Mouse (Mus musculus) neural tube, embryonic 12.5 days (tissue): ENCODE measurements around the gene F11r. TPM values are rescaled to one million over a fixed set of nuclear protein-coding genes. Genes with fewer than 3 reads are reported as not detected.

Source experiments
- ATAC-seq: fragments of 200-750 bp; cut with Nextera tagmentation; 2 replicates; pipeline ENCODE4 v1.8.0; 2017; ENCODE audit warnings: low read depth, mild to moderate bottlenecking, moderate TSS enrichment, moderate library complexity; ENCODE audit not compliant: low FRiP score
- H3K27ac ChIP-seq: fragments of 300-500 bp; sonication (generic); 2 replicates; pipeline ENCODE4 v1.5.1; 2016
- H3K27me3 ChIP-seq: fragments of 300-500 bp; sonication (generic); replicated peaks from 2 replicates; pipeline ENCODE4 v1.6.1; 2016; ENCODE audit warnings: mild to moderate bottlenecking
- H3K36me3 ChIP-seq: fragments of 300-500 bp; sonication (generic); 2 replicates; pipeline ENCODE4 v1.6.1; 2016; ENCODE audit warnings: mild to moderate bottlenecking
- H3K4me1 ChIP-seq: fragments of 300-500 bp; sonication (generic); 2 replicates; pipeline ENCODE4 v1.6.1; 2016
- H3K4me2 ChIP-seq: fragments of 300-500 bp; sonication (generic); replicated peaks from 2 replicates; pipeline ENCODE4 v1.6.1; 2016; ENCODE audit warnings: mild to moderate bottlenecking
- H3K4me3 ChIP-seq: fragments of 300-500 bp; sonication (generic); 2 replicates; pipeline ENCODE4 v1.5.1; 2016
- H3K9ac ChIP-seq: fragments of 300-500 bp; sonication (generic); 2 replicates; pipeline ENCODE4 v1.6.1; 2016; ENCODE audit warnings: mild to moderate bottlenecking
- H3K9me3 ChIP-seq: fragments of 300-500 bp; sonication (generic); 2 replicates; pipeline ENCODE4 v1.6.1; 2016; ENCODE audit warnings: mild to moderate bottlenecking
- WGBS: fragments of 180-500 bp; shearing (Covaris S2); methylation state at CpG from one replicate; pipeline ENCODE4 v1.1.7; 2016; 5-methylcytosine and 5-hydroxymethylcytosine counted together
- polyA plus RNA-seq: library from polyadenylated mRNA; unstranded; fragments of >200 nt; fragmentation: Nextera tagmentation; extraction: Ambion mirVana; gene quantifications from 2 replicates; pipeline ENCODE4 v1.2.1, GENCODE M21; 2016

Gene F11r
- 15.0 and 16.9 TPM in 2 replicates for polyA plus RNA-seq

DNA sequence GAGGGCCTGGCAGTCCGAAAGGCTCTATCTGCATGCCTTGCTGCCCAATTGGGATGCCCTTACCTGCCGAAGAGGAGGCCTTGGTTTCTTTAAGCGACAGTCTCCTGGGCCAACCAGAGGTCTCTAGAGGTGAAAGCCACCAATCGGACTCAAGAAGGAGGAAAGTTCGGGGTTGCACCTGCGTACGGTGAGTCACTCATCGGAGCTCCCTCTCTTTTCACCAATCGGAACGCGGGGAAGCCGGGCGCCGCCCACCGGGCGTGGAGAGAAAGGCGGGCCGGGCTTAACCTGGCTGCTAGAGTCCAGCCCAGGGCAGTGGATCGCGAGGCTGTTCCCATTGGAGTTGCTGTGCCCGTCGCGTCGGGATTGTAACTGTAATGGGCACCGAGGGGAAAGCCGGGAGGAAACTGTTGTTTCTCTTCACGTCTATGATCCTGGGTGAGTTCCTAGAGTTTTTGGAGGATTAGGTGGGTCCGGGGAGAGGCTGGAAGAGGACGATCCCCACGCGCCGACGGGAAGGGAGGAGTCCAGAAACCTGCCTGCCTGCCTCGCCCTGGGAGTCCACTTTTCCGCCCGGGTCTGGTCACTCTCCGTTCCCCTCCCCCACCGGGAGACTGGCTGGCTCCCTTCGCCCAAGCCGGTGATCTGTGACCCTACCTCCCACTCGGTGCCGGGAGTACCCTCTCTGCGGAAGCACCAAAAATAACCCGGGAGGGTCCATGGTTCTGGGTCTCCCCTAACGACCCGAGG, at the start of gene F11r:
TSS of gene F11r (plus strand) at position 272 of the 750 bp plus-strand sequence.
- Histone ChIP-seq H3K9me3 (no peaks in the 10 kb centered on the region), H3K9ac (peak within 1 kb of the TSS; percentile 8; the same call in 1 of the 2 replicates), H3K4me1 (peaks cover 13% of the 10 kb centered on the region; the same call in 1 of the 2 replicates), H3K4me2 (peak within 1 kb of the TSS; percentile 63), H3K27me3 (peaks cover 37% of the 10 kb centered on the region), H3K4me3 (peak within 1 kb of the TSS; percentile 37), H3K27ac (no peak within 1 kb of the TSS), H3K36me3 (no peaks in the 10 kb centered on the region)
- WGBS: under 1% methylated on average over 46 of the region's 46 CpGs
- peak; percentile 59 for ATAC-seq

GRCm38 (mm10) chr1:171388376-171389102, 48.8 kb upstream of the F11r start, which contains the start of gene Arhgap30:
Gene Arhgap30, plus strand, starts transcription at chr1:171388954.
- H3K4me2 ChIP-seq: no peak within 1 kb of the TSS
- no peak within 1 kb of the TSS for H3K27ac ChIP-seq

GRCm38 (mm10) chr1:171390101-171390500, 47.2 kb upstream of the F11r start:
- no peak for ATAC-seq
- H3K4me1 ChIP-seq: no peaks in the 10 kb centered on the region
- WGBS: 79% methylated on average over 4 of the region's 4 CpGs

More at GRCm38 (mm10) chr1:171388376-171389102, 48.8 kb upstream of the F11r start, which contains the start of gene Arhgap30:
- Histone ChIP-seq H3K4me3 (no peak within 1 kb of the TSS), H3K9ac (no peak within 1 kb of the TSS), H3K4me1 (no peaks in the 10 kb centered on the region), H3K27me3 (no peaks in the 10 kb centered on the region), H3K36me3 (no peaks in the 10 kb centered on the region), H3K9me3 (no peaks in the 10 kb centered on the region)
- WGBS: 84% methylated on average over 15 of the region's 15 CpGs
- ATAC-seq: no peak

GRCm38 (mm10) chr1:171401821-171402220, 35.5 kb upstream of the F11r start:
- Histone ChIP-seq H3K4me1 (no peaks in the 10 kb centered on the region), H3K4me2 (no peak overlapping the region), H3K4me3 (no peak overlapping the region), H3K27me3 (no peaks in the 10 kb centered on the region), H3K9me3 (no peaks in the 10 kb centered on the region), H3K27ac (no peak overlapping the region), H3K9ac (no peak overlapping the region), H3K36me3 (no peaks in the 10 kb centered on the region)
- 81% methylated on average over 4 of the region's 4 CpGs for WGBS
- no peak for ATAC-seq

More at GRCm38 (mm10) chr1:171390101-171390500, 47.2 kb upstream of the F11r start:
- H3K9ac ChIP-seq: no peak overlapping the region
- no peaks in the 10 kb centered on the region for H3K9me3 ChIP-seq
- no peaks in the 10 kb centered on the region for H3K36me3 ChIP-seq
- H3K4me3 ChIP-seq: no peak overlapping the region
- no peak overlapping the region for H3K27ac ChIP-seq
- H3K4me2 ChIP-seq: no peak overlapping the region
- H3K27me3 ChIP-seq: no peaks in the 10 kb centered on the region

- Histone ChIP-seq H3K9ac (no peak overlapping the region), H3K27ac (no peak overlapping the region), H3K4me1 (no peaks in the 10 kb centered on the region), H3K36me3 (no peaks in the 10 kb centered on the region), H3K9me3 (no peaks in the 10 kb centered on the region), H3K4me3 (no peak overlapping the region), H3K27me3 (peaks cover 6% of the 10 kb centered on the region), H3K4me2 (no peak overlapping the region)
- ATAC-seq: no peak
- 86% methylated on average over 9 of the region's 9 CpGs for WGBS
These were observed 34.3 kb upstream of the F11r start for GRCm38 (mm10) chr1:171402991-171403390.

- Histone ChIP-seq H3K27ac (no peak overlapping the region), H3K36me3 (no peaks in the 10 kb centered on the region), H3K4me2 (no peak overlapping the region), H3K4me3 (no peak overlapping the region), H3K4me1 (no peaks in the 10 kb centered on the region), H3K9me3 (no peaks in the 10 kb centered on the region), H3K9ac (no peak overlapping the region), H3K27me3 (peaks cover 14% of the 10 kb centered on the region)
- no peak for ATAC-seq
- 81% methylated on average over 5 of the region's 5 CpGs for WGBS
These were observed 30.1 kb upstream of the F11r start for GRCm38 (mm10) chr1:171407263-171407662.

- peaks cover 19% of the 10 kb centered on the region for H3K4me1 ChIP-seq
- H3K27ac ChIP-seq: no peak overlapping the region
- peaks cover 11% of the 10 kb centered on the region for H3K36me3 ChIP-seq
- no peak overlapping the region for H3K9ac ChIP-seq
- no peak for ATAC-seq
- 86% methylated on average over 1 of the region's 1 CpGs for WGBS
- H3K4me2 ChIP-seq: no peak overlapping the region
- H3K27me3 ChIP-seq: peaks cover 14% of the 10 kb centered on the region
- no peaks in the 10 kb centered on the region for H3K9me3 ChIP-seq
- H3K4me3 ChIP-seq: no peak overlapping the region
These were observed 27.1 kb upstream of the F11r start for GRCm38 (mm10) chr1:171410231-171410630.

GRCm38 (mm10) chr1:171410947-171411484, 26.3 kb upstream of the F11r start, which contains the start of gene Usf1:
Gene Usf1, plus strand, starts transcription at chr1:171411313.
- peak; percentile 97 for ATAC-seq

GRCm38 (mm10) chr1:171411492-171411941, 25.8 kb upstream of the F11r start:
- ATAC-seq: peak; percentile 73
- Histone ChIP-seq H3K36me3 (peaks cover 24% of the 10 kb centered on the region), H3K27me3 (peaks cover 14% of the 10 kb centered on the region), H3K27ac (peak overlapping the region; percentile 77), H3K9ac (peak overlapping the region; percentile 98), H3K4me1 (peaks cover 19% of the 10 kb centered on the region), H3K4me2 (peak overlapping the region; percentile 57), H3K9me3 (no peaks in the 10 kb centered on the region), H3K4me3 (peak overlapping the region; percentile 98)
- WGBS: 1% methylated on average over 39 of the region's 39 CpGs

More at GRCm38 (mm10) chr1:171410947-171411484, 26.3 kb upstream of the F11r start, which contains the start of gene Usf1:
- H3K36me3 ChIP-seq: peaks cover 19% of the 10 kb centered on the region
- H3K9ac ChIP-seq: peak within 1 kb of the TSS; percentile 98
- H3K4me2 ChIP-seq: peak within 1 kb of the TSS; percentile 57
- WGBS: under 1% methylated on average over 36 of the region's 36 CpGs
- H3K4me3 ChIP-seq: peak within 1 kb of the TSS; percentile 98
- H3K9me3 ChIP-seq: no peaks in the 10 kb centered on the region
- peak within 1 kb of the TSS; percentile 77 for H3K27ac ChIP-seq
- H3K27me3 ChIP-seq: peaks cover 14% of the 10 kb centered on the region
- H3K4me1 ChIP-seq: peaks cover 19% of the 10 kb centered on the region

DNA sequence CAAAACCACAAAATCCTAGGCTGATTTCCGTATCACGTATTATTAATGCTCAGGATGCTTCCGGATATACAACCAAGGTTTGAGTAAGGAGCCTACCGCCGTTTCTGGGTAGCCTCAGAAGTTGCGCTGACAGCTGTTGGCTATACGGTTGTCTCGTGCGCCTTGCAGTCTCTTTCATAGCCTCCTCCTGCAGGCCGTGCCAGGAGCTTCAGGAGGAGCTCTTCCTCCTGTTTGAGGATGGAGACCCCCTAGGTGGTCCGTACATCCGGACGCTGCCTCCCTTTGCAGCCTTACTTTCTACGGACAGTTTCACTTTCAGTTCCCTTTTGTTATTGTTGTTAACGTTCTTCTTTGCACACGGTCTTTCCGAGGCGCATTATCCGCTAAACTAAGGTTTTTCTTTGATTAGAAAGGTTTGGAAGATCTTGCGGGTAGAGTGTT, 25.3 kb upstream of the F11r start:
- peak; percentile 73 for ATAC-seq
- 2% methylated on average over 20 of the region's 20 CpGs for WGBS
- H3K9me3 ChIP-seq: no peaks in the 10 kb centered on the region

DNA sequence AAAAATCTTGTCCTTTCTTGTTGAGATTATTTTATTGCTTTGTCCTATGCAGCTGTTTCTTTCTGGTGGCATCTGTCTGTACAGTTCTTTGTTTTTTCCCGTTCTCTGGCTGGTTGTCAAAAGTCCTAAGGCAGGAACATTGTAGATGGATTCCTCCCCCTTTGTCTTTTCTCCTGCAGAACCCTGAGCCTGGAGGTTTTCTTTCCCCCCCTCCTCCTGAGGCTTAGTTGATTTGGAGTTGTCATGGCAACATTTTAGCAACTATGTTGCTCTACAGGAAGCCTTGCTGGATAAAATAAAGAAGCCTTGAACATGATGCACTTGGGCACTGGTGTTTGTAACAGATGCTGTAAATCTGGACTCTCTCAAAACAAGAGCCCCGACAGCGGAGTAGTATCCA, 24.9 kb upstream of the F11r start:
- ATAC-seq: peak; percentile 18
- H3K27me3 ChIP-seq: peaks cover 11% of the 10 kb centered on the region
- WGBS: 27% methylated on average over 3 of the region's 3 CpGs

More for the DNA sequence above, 25.3 kb upstream of the F11r start:
- Histone ChIP-seq H3K4me2 (peak overlapping the region; percentile 57), H3K27ac (peak overlapping the region; percentile 77), H3K4me1 (peaks cover 19% of the 10 kb centered on the region), H3K4me3 (peak overlapping the region; percentile 98), H3K27me3 (peaks cover 14% of the 10 kb centered on the region), H3K36me3 (peaks cover 29% of the 10 kb centered on the region), H3K9ac (peak overlapping the region; percentile 98)

More for the DNA sequence above, 24.9 kb upstream of the F11r start:
- Histone ChIP-seq H3K4me1 (peaks cover 19% of the 10 kb centered on the region), H3K4me3 (peak overlapping the region; percentile 98), H3K9me3 (no peaks in the 10 kb centered on the region), H3K9ac (peak overlapping the region; percentile 98), H3K36me3 (peaks cover 33% of the 10 kb centered on the region), H3K4me2 (peak overlapping the region; percentile 57), H3K27ac (peak overlapping the region; percentile 77)
